Mouse (Mus musculus) gastrocnemius, adult 2 months (tissue): ENCODE data around the gene Pdss1. TPM values are rescaled to one million over a fixed set of nuclear protein-coding genes. Genes with fewer than 3 reads are reported as not detected.
A peak's percentile ranks its signal among the peaks of the same experiment; 100 is the strongest.
"Not testable (repeated sequence)": the region's sequence is repeated elsewhere in the genome, so short reads cannot be mapped to it uniquely, and the experiment has no call there.

Source experiments
- DNase-seq: peaks from one replicate; pipeline ENCODE4 v3.0.0; 2022
- H3K27ac ChIP-seq: fragments of 200-600 bp; 2 replicates; pipeline ENCODE4 v1.8.1; 2022; ENCODE audit warnings: mild to moderate bottlenecking
- H3K4me3 ChIP-seq: fragments of 200-600 bp; 2 replicates; pipeline ENCODE4 v1.8.1; 2022; ENCODE audit warnings: mild to moderate bottlenecking, moderate library complexity
- CTCF ChIP-seq: fragments of 200-600 bp; IDR thresholded peaks from 2 replicates; pipeline ENCODE4 v1.8.1; 2022; ENCODE audit warnings: antibody characterized with exemption, mild to moderate bottlenecking, moderate library complexity
- intact Hi-C: fragments of 180-260 bp; cut with DNase I; formaldehyde crosslinking; loops from one replicate; pipeline ENCODE4 v1.15.1; 2025
- long read RNA-seq, 2 experiments: library from polyadenylated mRNA; stranded (forward); transcript quantifications; one replicate each; pipeline ENCODE4 v2.0.0; 2021
- total RNA-seq, 2 experiments: library from RNA; stranded (reverse); gene quantifications; 2 replicates each; pipeline ENCODE4 v1.2.3; 2021

The Pdss1 gene
- 10 to 100 TPM in 1 of 2 experiments, 1 to 10 TPM in 1; 8.9 to 14.4 TPM for total RNA-seq
- long read RNA-seq, experiment 1, transcript Pdss1-201 (11 exons, 1,642 nt) = major isoform, 21 of 21 reads
- long read RNA-seq, experiment 1, partial matches to known transcripts = 0 of 21 reads
- long read RNA-seq, experiment 1, other reads (novel, unspliced or antisense) = 0 of 21 reads
- long read RNA-seq, experiment 2, transcript Pdss1-201 (11 exons, 1,642 nt) = major isoform, 16 of 19 reads
- long read RNA-seq, experiment 2, partial matches to known transcripts = 0 of 19 reads
- long read RNA-seq, experiment 2, other reads (novel, unspliced or antisense) = 2 of 19 reads

DNA sequence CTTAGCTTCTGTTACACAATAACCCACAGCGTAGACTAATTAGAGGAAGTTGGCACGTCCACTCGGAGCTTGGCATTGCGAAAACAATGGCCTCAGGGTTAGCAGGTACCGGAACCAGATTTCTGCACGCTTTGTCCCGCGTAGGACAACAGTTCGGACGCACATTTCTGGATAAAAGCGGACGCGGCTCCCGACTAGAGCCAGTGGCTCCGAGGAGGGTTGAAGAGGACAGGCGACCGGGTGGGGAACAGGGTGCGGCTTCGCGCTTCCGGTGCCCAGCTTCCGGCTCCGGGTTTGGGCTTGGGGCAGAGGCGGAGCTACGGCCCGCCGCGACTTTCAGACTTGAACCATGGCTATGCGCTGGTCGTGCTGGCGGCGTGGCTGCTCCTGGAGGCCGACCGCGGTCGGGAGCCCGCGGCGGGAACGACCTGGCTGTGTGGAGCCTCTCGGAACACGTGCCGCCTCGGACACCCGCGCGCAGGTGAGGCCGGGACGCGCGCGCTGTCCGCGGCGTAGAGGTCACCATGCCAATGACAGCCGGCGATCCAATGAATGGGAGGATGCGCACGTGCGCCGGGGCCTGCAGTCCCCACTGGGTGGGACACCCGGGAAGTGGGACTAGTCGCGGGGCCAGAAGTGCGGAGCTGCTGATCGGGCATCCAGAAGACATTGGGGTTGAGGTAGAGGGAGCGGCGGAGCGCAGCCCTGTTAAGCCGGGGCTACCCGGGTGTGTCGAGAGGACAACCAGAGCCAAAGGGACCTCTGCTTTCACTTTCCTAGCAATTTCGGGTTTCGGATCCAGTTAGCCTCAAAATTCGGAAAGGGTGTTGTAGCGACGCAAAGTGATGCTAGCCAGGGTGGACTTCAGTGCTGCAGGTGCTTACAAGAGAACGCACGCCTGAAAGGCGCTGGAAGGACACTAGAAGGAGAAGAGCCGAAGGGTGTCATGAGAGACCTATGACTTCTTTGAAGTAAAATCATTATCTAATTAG, at the start of gene Pdss1:
Gene Pdss1, plus strand, starts transcription at position 241 of the 992 bp plus-strand sequence.
- TF ChIP-seq CTCF = no peak
- peak; percentile 94 for DNase-seq
- Histone ChIP-seq H3K27ac (peak within 1 kb of the TSS; percentile 94), H3K4me3 (peak within 1 kb of the TSS; percentile 95)
- intact Hi-C loops = loop anchor here (5.0 kb wide), 1 partner anchor 262 kb away; the partner anchor contains the start of genes Mastl and Yme1l1

DNA sequence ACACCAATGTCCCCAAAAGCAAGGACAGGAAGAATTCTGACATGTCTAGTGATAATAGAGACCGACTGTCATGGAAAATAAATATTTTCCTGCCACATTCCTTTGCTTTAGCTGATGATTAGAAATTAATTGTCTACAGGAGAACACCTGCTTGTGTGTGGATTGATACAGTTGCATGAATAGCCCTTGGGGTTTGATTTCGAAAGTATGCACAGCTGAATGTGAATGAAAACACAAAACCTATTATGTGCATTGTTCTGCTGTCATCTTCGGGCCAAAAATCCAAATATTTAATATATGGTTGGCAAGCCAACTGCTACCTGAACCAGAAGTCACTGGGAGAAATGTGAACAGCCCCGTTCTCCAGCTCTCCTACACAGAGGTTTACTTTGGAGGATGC, 43.4 kb upstream of the Pdss1 start:
- no peak for TF ChIP-seq CTCF
- intact Hi-C loops = no loop called here
- Histone ChIP-seq H3K4me3 (no peak overlapping the region), H3K27ac (no peak overlapping the region)
- DNase-seq = no peak

DNA sequence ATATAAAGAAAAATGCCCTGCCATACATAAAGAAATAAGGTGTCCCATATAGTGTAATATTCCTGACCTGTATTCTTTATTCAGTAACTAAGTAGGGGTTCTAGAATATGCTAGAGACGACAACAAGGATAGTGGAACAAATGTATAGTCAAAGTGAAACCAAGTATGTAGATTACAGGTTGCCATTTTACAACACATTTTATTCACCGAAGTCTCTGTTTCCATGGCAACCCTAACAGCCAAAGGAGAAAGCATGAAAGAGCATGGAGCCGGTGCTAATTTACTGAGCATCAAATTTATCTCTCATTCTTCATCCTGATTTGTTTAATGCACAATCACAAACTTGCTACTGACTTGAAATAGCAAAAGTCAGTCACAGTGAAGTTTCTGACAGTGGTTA, 37.8 kb upstream of the Pdss1 start:
- H3K27ac ChIP-seq = no peak overlapping the region
- TF ChIP-seq CTCF = no peak
- no peak overlapping the region for H3K4me3 ChIP-seq
- no peak for DNase-seq
- intact Hi-C loops = no loop called here

DNA sequence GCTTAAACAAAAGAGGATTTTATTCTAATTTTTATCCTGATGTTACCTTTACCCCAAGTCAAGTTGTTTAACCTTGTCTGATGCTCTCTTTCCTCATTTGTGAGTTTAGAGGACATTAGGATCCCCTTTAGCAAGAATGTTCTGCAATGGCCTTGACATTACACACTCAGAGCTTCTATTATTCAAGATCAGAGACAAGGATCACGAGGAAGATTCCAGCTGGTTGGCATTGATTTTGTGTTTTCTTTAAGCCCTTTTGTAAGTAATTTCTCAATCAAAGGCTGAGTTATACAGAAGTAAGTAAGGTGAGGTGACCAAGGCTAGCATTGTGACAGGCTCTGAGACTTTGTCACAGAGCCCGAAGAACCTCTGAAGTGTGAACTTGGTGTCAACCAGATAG, 33.1 kb upstream of the Pdss1 start:
- Histone ChIP-seq H3K27ac (no peak overlapping the region), H3K4me3 (no peak overlapping the region)
- TF ChIP-seq CTCF = no peak
- intact Hi-C loops = no loop called here
- DNase-seq = no peak

DNA sequence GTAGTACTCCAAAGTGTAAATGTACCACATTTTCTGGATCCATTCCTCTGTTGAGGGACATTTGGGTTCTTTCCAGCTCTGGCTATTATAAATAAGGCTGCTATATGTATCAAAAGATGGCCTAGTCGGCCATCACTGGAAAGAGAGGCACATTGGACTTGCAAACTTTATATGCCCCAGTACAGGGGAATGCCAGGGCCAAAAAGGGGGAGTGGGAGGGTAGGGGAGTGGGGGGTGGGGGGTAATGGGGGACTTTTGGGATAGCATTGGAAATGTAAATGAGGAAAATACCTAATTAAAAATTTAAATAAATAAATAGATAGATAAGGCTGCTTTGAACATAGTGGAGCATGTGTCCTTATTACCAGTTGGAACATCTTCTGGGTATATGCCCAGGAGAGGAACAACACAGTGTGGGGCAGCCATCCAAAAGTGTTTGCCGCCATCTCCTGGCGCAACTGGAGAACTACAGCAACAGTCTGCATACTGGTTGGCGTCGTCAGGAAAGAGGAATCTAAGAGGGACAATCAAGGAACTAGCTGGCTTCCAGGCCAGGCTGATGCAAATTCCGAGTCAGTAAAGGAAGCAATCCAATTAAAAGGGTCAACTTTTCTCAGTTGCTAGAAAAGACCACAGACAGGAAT, 30.8 kb upstream of the Pdss1 start:
- not testable (repeated sequence) for H3K27ac ChIP-seq, H3K4me3 ChIP-seq
- DNase-seq = peak; percentile 66
- intact Hi-C loops = loop anchor here (5.0 kb wide), 1 partner anchor 102 kb away; no protein-coding TSS in a partner anchor
- TF ChIP-seq CTCF = peak; percentile 78

DNA sequence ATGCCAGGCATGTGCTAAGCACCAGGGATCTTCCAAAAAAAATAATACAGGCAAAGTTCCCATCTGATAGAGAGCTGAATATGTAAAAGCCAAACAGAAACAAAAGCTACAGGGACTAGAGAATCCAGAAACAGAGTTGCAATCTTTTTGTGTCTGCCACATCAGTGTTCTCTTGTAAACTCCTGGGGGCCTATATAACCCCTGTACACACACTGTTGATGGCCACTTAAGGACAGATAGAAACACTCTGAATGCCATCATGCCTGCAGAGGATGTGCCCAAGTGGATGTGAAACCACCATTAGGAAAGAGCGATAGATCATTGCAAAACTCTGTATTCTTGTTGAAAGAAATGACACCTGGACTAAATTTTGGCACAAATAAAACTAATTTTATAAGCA, 29.5 kb upstream of the Pdss1 start:
- H3K27ac ChIP-seq = no peak overlapping the region
- no peak for DNase-seq
- H3K4me3 ChIP-seq = no peak overlapping the region
- no peak for TF ChIP-seq CTCF
- intact Hi-C loops = loop anchor here (5.0 kb wide), 1 partner anchor 104 kb away; no protein-coding TSS in a partner anchor

DNA sequence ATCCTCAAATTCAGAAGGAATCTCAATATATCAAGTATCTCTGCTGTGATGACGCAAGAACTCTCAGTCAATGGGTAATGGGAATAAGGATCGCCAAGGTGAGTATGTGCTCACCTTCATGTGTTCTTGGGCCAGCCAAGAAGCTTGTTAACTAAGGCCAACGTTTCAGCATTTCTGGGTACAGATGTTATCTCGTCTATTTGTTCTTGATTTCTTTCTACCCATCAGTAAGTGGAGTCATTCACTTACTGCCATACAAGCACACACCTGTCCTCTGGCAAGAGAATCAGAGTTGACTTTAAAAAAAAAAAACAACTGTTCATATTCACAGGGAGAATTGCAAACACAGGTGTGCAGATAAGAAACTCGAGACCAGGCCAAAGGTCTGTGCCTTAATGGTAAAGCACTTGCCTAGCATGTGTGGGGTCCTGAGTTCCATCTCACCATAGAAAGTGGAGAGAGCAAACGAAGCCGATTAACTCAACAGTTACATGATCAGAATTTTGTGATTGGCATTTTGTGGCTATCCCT, 28.4 kb upstream of the Pdss1 start:
- intact Hi-C loops = loop anchor here (5.0 kb wide), 1 partner anchor 105 kb away; no protein-coding TSS in a partner anchor
- DNase-seq = no peak
- no peak for TF ChIP-seq CTCF
- Histone ChIP-seq H3K4me3 (no peak overlapping the region), H3K27ac (no peak overlapping the region)

DNA sequence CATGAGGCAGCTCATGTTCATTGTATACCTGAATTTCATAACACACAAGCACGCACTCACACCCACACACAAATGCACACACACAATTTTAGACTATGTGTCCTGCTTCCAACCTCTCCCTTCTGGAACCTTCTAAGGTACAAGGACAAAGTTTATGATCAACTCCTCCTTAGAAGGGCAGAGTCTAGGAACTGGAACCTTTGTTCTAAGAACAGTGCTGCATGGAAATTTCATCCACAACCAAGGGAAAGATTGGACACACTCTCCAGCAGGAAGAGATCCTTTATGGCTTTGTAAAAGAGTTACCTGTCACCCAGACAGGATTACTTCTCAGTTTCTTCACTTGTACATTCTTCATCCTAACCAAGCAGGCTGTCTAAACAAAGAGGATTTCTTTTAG, 22.2 kb upstream of the Pdss1 start:
- DNase-seq = no peak
- no peak for TF ChIP-seq CTCF
- H3K27ac ChIP-seq = no peak overlapping the region
- no peak overlapping the region for H3K4me3 ChIP-seq
- intact Hi-C loops = no loop called here

DNA sequence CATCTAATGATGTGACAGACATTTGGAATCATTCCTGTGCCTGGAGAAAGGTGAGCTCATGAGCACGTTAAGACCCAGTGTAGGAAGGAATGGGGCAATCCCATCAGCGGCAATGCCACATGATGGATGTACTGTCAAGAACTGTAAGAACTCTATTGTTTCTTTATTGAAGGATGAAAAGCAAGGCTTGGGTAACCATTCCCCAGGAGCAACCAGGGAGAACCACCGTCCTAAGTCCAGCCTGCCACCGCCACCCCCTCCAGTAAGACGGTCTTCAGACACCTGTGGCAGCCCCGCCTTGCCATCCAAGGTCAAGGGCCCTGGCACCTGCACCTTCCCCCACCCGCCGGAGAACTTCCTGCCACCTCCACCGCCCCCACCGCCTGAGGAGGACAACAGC, 20.7 kb upstream of the Pdss1 start:
- intact Hi-C loops = no loop called here
- DNase-seq = no peak
- no peak overlapping the region for H3K4me3 ChIP-seq
- H3K27ac ChIP-seq = no peak overlapping the region
- TF ChIP-seq CTCF = no peak

DNA sequence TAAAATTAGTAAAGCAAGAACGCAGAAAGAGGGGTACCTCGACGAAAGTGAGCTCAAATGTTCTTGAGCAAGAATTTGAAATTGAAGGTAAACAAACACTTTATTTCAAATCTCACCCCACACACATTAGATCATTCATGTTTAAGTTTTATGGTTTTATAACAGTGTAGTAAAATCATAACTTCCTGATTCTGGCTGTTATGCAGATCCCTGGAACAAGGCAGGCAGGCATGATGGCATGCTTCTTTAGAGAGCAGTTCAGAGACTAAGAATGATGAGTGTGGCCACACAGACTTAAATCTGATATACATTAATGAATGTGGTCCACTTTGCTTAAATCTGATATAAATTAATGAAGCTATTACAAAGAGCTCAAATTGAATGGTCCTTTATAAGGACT, 18.7 kb upstream of the Pdss1 start:
- DNase-seq = no peak
- no peak overlapping the region for H3K4me3 ChIP-seq
- intact Hi-C loops = no loop called here
- TF ChIP-seq CTCF = no peak
- no peak overlapping the region for H3K27ac ChIP-seq

DNA sequence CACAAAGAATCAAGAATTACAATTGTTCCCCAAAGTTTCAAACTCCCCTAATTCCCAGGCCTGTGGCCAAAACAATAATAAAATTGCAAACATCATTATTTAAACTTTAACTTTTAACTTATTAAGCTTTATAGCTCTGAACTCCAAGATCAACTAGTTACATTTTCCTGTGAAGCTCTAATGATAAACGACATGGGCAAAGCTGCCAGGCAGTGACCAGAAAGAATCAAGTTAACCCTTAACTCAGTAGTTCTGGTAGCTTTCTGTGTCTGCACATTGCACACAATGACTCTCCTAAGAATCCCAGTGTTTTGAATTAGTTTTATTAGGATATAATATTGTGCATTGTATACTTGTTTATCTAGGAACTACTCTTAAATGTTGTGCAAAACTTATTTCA, 16.5 kb upstream of the Pdss1 start:
- TF ChIP-seq CTCF = no peak
- DNase-seq = no peak
- no peak overlapping the region for H3K27ac ChIP-seq
- intact Hi-C loops = no loop called here
- H3K4me3 ChIP-seq = no peak overlapping the region

DNA sequence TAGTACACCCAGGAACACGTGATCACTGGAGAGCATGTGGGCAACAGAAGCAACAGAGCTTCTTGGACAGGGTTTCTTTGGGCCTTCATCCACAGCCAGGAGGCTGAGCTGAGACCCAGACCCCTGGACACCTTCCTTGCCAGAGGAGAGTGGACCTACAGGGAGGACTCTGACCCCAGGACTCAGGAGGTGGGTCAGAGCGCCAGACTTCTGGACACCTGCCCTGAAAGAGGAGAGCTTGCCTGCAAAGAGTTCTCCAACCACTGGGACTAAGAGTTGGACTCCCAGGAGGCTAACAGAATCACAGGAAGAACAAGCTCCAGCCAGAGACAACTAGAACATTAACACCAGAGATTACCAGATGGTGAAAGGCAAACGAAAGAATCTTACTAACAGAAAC, 14.6 kb upstream of the Pdss1 start:
- H3K4me3 ChIP-seq, intact Hi-C loops, DNase-seq, H3K27ac ChIP-seq: not testable (repeated sequence)
